Mouse (Mus musculus): ENCODE measurements at regions not wholly inside any gene's neighbourhood (a gene's known extent, or its start where the extent isn't known, plus 50 kb on each side); places are given as distances from the start of the nearest gene placed in this dataset.

DNA sequence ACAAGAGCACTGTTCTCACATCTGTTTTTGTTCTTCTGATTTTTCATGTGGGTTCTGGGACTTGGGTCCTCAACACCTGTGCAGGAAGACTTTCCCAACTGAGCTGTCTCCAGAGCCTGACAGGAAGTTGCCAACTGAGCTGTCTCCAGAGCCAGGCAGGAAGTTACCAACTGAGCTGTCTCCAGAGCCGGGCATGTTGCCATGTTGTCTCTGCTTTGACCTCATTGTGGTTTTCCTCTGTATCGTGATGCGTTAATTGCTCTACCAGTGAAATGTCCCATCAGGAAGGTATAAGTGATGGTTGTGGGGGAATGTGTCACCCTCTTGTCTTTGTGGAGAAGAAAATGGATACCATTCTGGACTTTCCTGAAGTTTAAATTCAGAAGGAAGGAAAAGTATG, 54.4 kb upstream of the Olfm4 start:
- no peak overlapping the region for H3K27ac ChIP-seq
- DNase-seq (ENCODE audit: low spot score in 2 of 2), result no peak
- no peak overlapping the region for H3K4me3 ChIP-seq
- no peak for TF ChIP-seq CTCF (conservative IDR thresholded peaks at IDR 0.05)

DNA sequence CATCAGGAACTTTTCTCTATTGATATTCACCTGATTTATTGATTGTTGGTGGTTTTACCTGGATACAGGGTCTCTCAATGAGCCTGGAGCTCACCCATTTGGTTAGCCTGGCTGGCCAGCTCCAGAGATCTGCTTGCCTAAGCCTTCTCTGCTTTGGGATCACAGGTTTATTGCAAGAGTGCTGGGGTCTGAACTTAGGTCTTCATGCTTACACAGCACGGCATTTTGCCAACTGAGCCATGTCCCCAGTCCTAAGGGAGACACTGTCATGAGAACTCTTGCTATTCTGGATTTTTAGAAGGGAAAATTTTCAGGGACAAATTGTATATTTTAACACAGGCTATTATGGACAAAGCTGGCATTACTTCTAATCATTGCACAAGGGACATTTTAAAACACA, 56.7 kb upstream of the Olfm4 start:
- Histone ChIP-seq H3K4me3 (no peak overlapping the region), H3K27ac (no peak overlapping the region)
- DNase-seq (ENCODE audit: low spot score in 2 of 2), result no peak
- TF ChIP-seq CTCF (conservative IDR thresholded peaks at IDR 0.05), result no peak

DNA sequence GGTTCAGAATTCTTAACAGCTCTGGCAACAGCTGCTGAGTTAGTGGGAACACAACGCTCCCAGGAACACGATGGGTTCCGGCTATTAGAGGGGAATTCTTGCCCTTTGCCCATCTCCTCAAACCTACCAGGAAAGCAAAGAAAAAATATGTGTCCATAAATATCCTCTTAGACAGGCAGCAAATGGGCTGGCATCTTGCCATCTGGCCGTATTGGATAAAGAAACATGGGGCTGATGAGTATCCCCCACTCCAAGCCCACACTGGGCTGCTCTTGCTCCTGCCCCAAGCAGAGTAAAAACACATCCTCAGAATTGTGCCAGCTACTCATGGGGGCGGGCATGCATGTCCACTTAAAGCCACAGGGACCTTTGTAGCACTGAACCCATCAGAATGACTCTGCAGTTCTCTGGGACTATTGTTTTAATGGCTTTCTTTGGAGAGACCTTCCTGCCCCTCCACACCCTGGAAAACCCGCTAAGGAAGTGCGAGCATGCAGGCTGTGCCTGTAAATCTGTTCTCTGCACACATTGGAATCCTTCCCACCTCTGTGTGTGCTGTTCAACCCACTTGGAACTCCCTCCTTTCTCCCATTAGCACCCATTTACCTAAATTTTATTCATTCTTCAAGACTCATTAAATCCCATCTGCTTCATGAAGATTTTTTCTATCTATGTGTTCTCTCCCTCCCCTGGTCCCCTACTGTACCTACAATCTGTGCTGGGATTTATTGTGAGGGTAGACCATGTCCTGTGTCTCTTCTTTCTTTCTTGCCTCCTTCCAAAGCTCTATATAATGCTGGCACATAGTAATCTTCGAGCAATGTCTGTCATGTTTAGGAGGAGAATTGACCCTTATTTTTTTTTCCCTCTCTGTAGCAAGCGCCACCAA, 66.7 kb upstream of the Olfm4 start:
- 0 out of 2 replicates have a peak overlapping the region, but pooled peaks have one; percentile 5 for H3K27ac ChIP-seq
- no peak overlapping the region for H3K4me3 ChIP-seq
- TF ChIP-seq CTCF (conservative IDR thresholded peaks at IDR 0.05), result no peak
- peak; percentile 21 to 41 for DNase-seq (ENCODE audit: low spot score in 2 of 2)

DNA sequence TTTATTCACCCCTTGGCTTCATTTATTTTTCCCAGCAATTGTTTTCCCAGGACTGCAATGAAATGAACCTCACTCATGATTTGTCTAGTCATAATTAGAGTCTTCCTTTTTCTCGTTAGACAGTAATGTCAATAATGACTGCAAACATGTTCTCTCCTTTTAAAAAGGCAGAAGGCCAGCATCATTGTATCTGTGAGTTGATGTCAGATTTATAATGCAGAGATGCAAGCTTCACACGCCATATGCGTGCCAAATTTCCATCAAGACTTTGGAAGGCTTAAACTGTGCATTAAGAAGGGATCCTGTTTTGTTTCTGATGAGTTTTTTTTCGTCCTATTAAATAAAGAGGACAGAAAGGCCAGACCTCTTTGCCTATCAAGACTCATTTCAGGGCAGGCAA, 68.9 kb upstream of the Olfm4 start:
- no peak for TF ChIP-seq CTCF (conservative IDR thresholded peaks at IDR 0.05)
- no peak for DNase-seq (ENCODE audit: low spot score in 2 of 2)
- no peak overlapping the region for H3K27ac ChIP-seq
- no peak overlapping the region for H3K4me3 ChIP-seq

DNA sequence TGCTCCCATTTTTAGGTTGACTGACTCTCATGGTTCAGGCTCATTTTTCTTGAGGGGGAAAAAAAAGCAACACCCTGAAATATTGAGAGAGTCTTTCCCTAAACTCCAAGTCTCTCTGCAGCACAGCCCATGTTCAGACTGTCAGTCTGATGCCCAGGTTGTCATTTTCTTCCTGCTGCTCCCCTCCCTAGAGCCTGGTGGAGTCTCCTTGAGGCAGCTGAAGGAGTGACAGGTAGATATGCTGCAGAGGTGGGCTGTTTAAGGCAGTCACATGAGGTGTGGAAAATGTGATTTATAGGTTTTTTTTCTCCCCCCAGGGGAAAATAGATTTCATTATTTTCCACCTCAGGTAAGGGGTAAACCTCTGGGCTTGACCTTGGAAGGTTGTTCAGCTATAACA, 70.6 kb upstream of the Olfm4 start:
- no peak overlapping the region for H3K27ac ChIP-seq
- H3K4me3 ChIP-seq, result no peak overlapping the region
- DNase-seq (ENCODE audit: low spot score in 2 of 2), result no peak
- TF ChIP-seq CTCF (conservative IDR thresholded peaks at IDR 0.05), result no peak

DNA sequence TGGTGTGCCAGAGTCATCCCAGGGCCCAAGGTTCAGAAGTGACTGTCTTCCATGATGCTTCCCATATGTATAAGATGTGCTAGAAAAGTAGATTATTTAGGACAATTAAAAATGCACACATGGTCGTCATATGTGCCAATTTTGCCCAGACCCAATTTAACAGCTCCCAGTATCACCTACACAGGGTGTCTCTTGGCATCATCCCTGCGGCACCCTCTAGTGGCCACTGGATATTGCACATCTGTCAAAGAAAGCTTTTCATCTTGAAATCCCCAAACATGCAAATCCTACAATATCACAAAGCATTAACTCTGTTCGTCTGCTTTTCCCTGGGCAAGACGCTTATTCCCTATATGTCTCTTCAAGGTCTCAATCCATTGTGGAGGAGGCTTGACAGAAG, 71.3 kb upstream of the Olfm4 start:
- TF ChIP-seq CTCF (conservative IDR thresholded peaks at IDR 0.05), result peak; percentile 86
- H3K27ac ChIP-seq, result no peak overlapping the region
- DNase-seq (ENCODE audit: low spot score in 2 of 2), result peak; percentile 42 to 64
- no peak overlapping the region for H3K4me3 ChIP-seq

GRCm38 (mm10) chr14:79907761-79908160, 76.1 kb upstream of the Olfm4 start:
- no peak for TF ChIP-seq CTCF (conservative IDR thresholded peaks at IDR 0.05)
- no peak overlapping the region for H3K27ac ChIP-seq
- DNase-seq (ENCODE audit: low spot score in 2 of 2), result no peak
- no peak overlapping the region for H3K4me3 ChIP-seq

DNA sequence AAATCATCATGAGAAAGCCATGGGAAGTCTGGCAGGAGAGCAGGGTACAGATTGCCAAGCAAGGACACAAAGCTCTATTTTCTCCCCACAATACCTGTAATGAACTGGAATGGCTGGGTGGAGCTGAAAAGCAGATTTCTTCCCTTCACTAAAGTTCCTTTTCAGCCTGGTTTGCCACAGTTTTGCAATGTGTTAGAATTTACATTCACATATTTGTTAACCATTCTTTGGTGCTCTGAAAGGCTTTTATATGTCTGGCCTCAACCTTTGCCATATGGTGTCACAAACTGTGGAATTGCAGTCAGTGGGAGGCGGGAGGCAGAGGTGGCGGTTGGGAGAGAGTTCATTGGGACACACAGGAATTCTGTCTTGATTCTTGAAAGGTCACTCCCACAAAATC, 78.3 kb upstream of the Olfm4 start:
- Histone ChIP-seq H3K4me3 (no peak overlapping the region), H3K27ac (no peak overlapping the region)
- DNase-seq (ENCODE audit: low spot score in 2 of 2), result no peak
- no peak for TF ChIP-seq CTCF (conservative IDR thresholded peaks at IDR 0.05)

DNA sequence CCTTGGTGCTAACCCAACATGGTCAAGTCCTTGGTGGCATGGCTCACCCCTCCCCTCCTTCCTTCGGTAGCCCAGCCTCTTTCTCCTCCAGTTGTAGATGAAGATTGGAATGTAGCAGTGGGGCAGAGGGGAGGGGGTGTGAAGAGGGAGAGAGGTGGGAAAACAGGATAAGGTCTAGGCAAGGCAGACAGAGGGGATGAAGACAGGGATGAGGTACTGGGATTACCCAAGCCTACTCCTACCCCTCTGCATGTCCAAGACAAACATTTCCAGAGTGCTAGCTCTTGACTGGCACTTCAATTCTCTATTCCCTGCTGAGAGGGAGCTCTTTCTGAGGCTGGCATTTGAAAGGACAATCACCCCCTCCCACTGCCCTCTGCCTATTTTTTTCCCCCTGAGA, 81.5 kb upstream of the Olfm4 start:
- H3K4me3 ChIP-seq, result no peak overlapping the region
- no peak overlapping the region for H3K27ac ChIP-seq
- no peak for DNase-seq (ENCODE audit: low spot score in 2 of 2)
- TF ChIP-seq CTCF (conservative IDR thresholded peaks at IDR 0.05), result no peak

DNA sequence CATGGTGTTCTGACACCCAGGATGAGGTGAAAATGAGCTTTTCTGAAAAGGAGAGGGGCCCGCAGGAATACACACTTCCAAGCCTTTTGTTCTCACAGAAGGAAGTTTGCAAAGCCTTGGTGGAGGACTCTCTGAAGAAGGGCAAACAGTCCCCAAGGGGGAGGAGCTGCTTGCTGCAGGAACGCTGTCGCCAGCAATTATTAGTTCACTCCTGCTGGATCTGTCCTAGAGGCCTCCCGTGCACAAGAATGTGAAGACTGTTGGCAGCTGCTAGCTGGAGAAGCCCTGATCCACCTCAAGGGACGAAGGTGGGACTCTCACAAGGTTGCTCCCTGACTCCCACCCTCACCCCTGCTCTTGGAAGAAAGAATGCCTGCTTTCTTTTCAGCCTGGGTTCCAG, 85.6 kb upstream of the Olfm4 start:
- H3K27ac ChIP-seq, result no peak overlapping the region
- no peak for TF ChIP-seq CTCF (conservative IDR thresholded peaks at IDR 0.05)
- DNase-seq (ENCODE audit: low spot score in 2 of 2), result no peak

GRCm38 (mm10) chr14:79893241-79893640, 90.6 kb upstream of the Olfm4 start:
- no peak overlapping the region for H3K4me3 ChIP-seq
- no peak for DNase-seq (ENCODE audit: low spot score in 2 of 2)
- H3K27ac ChIP-seq, result no peak overlapping the region
- TF ChIP-seq CTCF (conservative IDR thresholded peaks at IDR 0.05), result no peak

More for the DNA sequence above, 85.6 kb upstream of the Olfm4 start:
- no peak overlapping the region for H3K4me3 ChIP-seq

DNA sequence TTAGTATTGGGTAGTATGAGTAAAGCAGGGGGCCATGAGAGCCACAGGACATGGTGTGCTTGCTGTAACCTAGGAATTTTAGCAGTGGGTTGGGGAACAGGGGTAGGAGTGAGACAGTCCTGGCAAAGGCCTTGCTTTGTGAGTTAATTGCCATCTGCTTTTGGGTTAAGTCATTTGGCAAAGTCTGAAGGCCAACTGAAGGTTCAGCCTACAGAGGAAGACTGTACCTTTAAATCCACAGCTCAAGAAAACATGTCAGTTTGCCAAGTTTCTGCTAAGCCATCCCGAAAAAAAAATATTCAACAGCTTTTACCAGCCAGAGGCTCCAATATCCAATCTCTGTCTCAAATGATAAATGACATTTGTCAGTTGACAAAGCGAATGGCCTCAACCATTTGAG, 93.2 kb upstream of the Olfm4 start:
- no peak overlapping the region for H3K4me3 ChIP-seq
- DNase-seq (ENCODE audit: low spot score in 2 of 2), result no peak
- TF ChIP-seq CTCF (conservative IDR thresholded peaks at IDR 0.05), result no peak
- peak overlapping the region; percentile 61; the same call in 1 of the 2 replicates for H3K27ac ChIP-seq

DNA sequence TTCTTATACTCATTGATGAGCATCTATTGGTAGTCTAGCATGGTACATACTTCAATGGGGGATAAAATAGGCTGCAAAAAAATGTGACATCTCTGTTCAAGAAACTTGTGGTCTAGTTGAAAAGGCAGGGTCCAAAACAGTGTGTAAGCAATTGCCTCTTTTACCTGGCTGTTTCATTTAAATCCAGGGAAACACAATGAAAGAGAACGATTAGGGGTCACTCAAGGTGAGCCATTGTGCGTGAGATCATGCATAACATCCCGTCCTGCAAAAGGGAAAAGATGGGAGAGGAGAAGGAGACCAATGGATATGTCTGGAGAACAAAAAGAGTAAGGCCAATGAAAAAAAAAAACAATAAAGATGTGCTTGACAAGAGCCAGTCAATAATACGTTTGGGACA, 93.6 kb upstream of the Olfm4 start:
- Histone ChIP-seq H3K27ac (peak overlapping the region; percentile 39; the same call in 1 of the 2 replicates), H3K4me3 (no peak overlapping the region)
- no peak for DNase-seq (ENCODE audit: low spot score in 2 of 2)
- no peak for TF ChIP-seq CTCF (conservative IDR thresholded peaks at IDR 0.05)

DNA sequence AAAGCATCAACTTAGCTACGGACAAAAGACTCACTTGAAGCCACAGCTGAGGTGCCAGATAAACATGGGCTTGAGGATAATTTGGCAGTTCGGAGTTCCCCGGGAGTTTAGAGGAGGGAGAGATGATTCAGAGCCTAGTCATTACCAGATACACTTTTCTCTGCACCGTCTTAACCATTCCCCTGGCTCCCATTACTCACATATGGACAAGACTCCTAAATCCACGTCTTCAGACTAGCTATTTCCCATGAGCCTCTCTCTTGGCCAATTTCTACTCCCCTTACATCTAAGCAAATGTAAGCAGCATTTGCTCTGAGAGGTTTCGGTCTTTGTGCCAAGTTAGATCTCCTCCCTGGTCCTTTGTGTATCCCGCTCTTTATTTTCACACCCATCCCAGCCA, 100.4 kb upstream of the Olfm4 start:
- no peak for DNase-seq (ENCODE audit: low spot score in 2 of 2)
- Histone ChIP-seq H3K27ac (no peak overlapping the region), H3K4me3 (no peak overlapping the region)
- no peak for TF ChIP-seq CTCF (conservative IDR thresholded peaks at IDR 0.05)

Measured in layer of hippocampus, adult 2 months (tissue).